Mouse (Mus musculus) hindbrain, embryonic 14.5 days (tissue): Measurements from ENCODE around the gene Tmem121b. TPM values are rescaled to one million over a fixed set of nuclear protein-coding genes. Genes with fewer than 3 reads are reported as not detected.

Experiments
- ATAC-seq: fragments of 200-750 bp; cut with Nextera tagmentation; 2 replicates; pipeline ENCODE4 v1.8.0; 2017; ENCODE audit warnings: moderate number of reproducible peaks, mild to moderate bottlenecking, moderate TSS enrichment, moderate library complexity; ENCODE audit not compliant: low FRiP score
- DNase-seq: peaks from one replicate; pipeline ENCODE4 v3.0.0-alpha.2; 2015; ENCODE audit warnings: low spot score
- H3K27ac ChIP-seq: fragments of 300-500 bp; sonication (generic); 2 replicates; pipeline ENCODE4 v1.5.1; 2014; ENCODE audit warnings: mild to moderate bottlenecking, moderate library complexity
- H3K27me3 ChIP-seq: fragments of 300-500 bp; sonication (generic); 2 replicates; pipeline ENCODE4 v1.6.1; 2014; ENCODE audit warnings: mild to moderate bottlenecking, low read length, mixed read lengths; ENCODE audit not compliant: control insufficient read depth, insufficient read depth
- H3K36me3 ChIP-seq: fragments of 300-500 bp; sonication (generic); replicated peaks from 2 replicates; pipeline ENCODE4 v1.6.1; 2014; ENCODE audit not compliant: control insufficient read depth, insufficient read depth
- H3K4me1 ChIP-seq: fragments of 300-500 bp; sonication (generic); replicated peaks from 2 replicates; pipeline ENCODE4 v1.6.1; 2014; ENCODE audit warnings: antibody characterized with exemption, low read length, mixed read lengths; ENCODE audit not compliant: control insufficient read depth, insufficient read depth
- H3K4me2 ChIP-seq: fragments of 300-500 bp; sonication (generic); replicated peaks from 2 replicates; pipeline ENCODE4 v1.6.1; 2014; ENCODE audit warnings: mild to moderate bottlenecking, moderate library complexity
- H3K4me3 ChIP-seq: fragments of 300-500 bp; sonication (generic); replicated peaks from 2 replicates; pipeline ENCODE4 v1.5.1; 2014; ENCODE audit warnings: mild to moderate bottlenecking, low read length
- H3K9ac ChIP-seq: fragments of 300-500 bp; sonication (generic); 2 replicates; pipeline ENCODE4 v1.6.1; 2014
- H3K9me3 ChIP-seq: fragments of 300-500 bp; sonication (generic); 2 replicates; pipeline ENCODE4 v1.6.1; 2016; ENCODE audit warnings: low read length; ENCODE audit not compliant: control insufficient read depth
- WGBS: fragments of 180-500 bp; shearing (Covaris S2); extraction: QIAGEN DNeasy Blood & Tissue Kit; methylation state at CpG from one replicate; pipeline ENCODE4 v1.1.7; 2014; 5-methylcytosine and 5-hydroxymethylcytosine counted together
- polyA plus RNA-seq: library from polyadenylated mRNA; unstranded; fragments of >200 nt; fragmentation: Nextera tagmentation; extraction: Ambion mirVana; gene quantifications from 2 replicates; pipeline ENCODE4 v1.2.1, GENCODE M21; 2014

Gene Tmem121b
- polyA plus RNA-seq, 1 experiment from 2014 or later = 4.3 TPM

GRCm38 (mm10) chr6:120452384-120453102, 41.1 kb downstream of the Tmem121b start:
- no peak overlapping the region for H3K9ac ChIP-seq
- DNase-seq (no peak), ATAC-seq (no peak)
- H3K4me1 ChIP-seq = no peaks in the 10 kb centered on the region
- no peaks in the 10 kb centered on the region for H3K27me3 ChIP-seq
- H3K27ac ChIP-seq = no peak overlapping the region
- no peaks in the 10 kb centered on the region for H3K9me3 ChIP-seq
- no peak overlapping the region for H3K4me2 ChIP-seq
- H3K36me3 ChIP-seq = no peaks in the 10 kb centered on the region
- no peak overlapping the region for H3K4me3 ChIP-seq
- WGBS = 90% methylated on average over 11 of the region's 11 CpGs

GRCm38 (mm10) chr6:120450208-120450607, 43.4 kb downstream of the Tmem121b start:
- no peak overlapping the region for H3K27ac ChIP-seq
- no peak overlapping the region for H3K9ac ChIP-seq
- H3K27me3 ChIP-seq = no peaks in the 10 kb centered on the region
- no peak overlapping the region for H3K4me2 ChIP-seq
- H3K36me3 ChIP-seq = no peaks in the 10 kb centered on the region
- ATAC-seq = no peak
- H3K4me3 ChIP-seq = no peak overlapping the region
- H3K4me1 ChIP-seq = no peaks in the 10 kb centered on the region
- WGBS = 88% methylated on average over 3 of the region's 3 CpGs
- no peaks in the 10 kb centered on the region for H3K9me3 ChIP-seq
- DNase-seq = no peak

- ATAC-seq = no peak
- WGBS = 83% methylated on average over 14 of the region's 14 CpGs
Measured at GRCm38 (mm10) chr6:120443363-120444355, 49.9 kb downstream of the Tmem121b start.

GRCm38 (mm10) chr6:120442171-120442749, 51.3 kb downstream of the Tmem121b start:
- 84% methylated on average over 4 of the region's 4 CpGs for whole genome bisulfite sequencing
- H3K27ac ChIP-seq = no peak overlapping the region
- H3K9ac ChIP-seq = no peak overlapping the region
- no peak overlapping the region for H3K4me3 ChIP-seq
- no peaks in the 10 kb centered on the region for H3K27me3 ChIP-seq
- H3K36me3 ChIP-seq = peaks cover 51% of the 10 kb centered on the region
- no peak overlapping the region for H3K4me2 ChIP-seq
- DNase-seq = no peak
- no peaks in the 10 kb centered on the region for H3K9me3 ChIP-seq
- no peak for ATAC-seq
- no peaks in the 10 kb centered on the region for H3K4me1 ChIP-seq

More at GRCm38 (mm10) chr6:120443363-120444355, 49.9 kb downstream of the Tmem121b start:
- no peak for DNase-seq
- Histone ChIP-seq H3K9ac (no peak overlapping the region), H3K9me3 (no peaks in the 10 kb centered on the region), H3K27ac (no peak overlapping the region), H3K4me3 (no peak overlapping the region), H3K4me2 (no peak overlapping the region), H3K27me3 (no peaks in the 10 kb centered on the region), H3K36me3 (peaks cover 45% of the 10 kb centered on the region), H3K4me1 (no peaks in the 10 kb centered on the region)

Other genes starting within 250 kb of the Tmem121b start
- gene D330020A13Rik, start 199.4 kb downstream of the Tmem121b start, polyA plus RNA-seq = not detected in 2 replicates
- gene B4galnt3, start 199.2 kb downstream of the Tmem121b start, polyA plus RNA-seq = 0.09 TPM in 2 replicates
- gene Kdm5a, start 129.7 kb downstream of the Tmem121b start, polyA plus RNA-seq = 35.4 and 37.0 TPM in 2 replicates
- gene Ccdc77, start 129.4 kb downstream of the Tmem121b start, polyA plus RNA-seq = 11.6 and 11.8 TPM in 2 replicates
- 2.2 and 3.6 TPM in 2 replicates for gene Il17ra, start 30.6 kb downstream of the Tmem121b start, polyA plus RNA-seq
- 9.6 and 13.4 TPM in 2 replicates for gene Hdhd5, start 37.5 kb upstream of the Tmem121b start, polyA plus RNA-seq
- 3.7 and 4.7 TPM in 2 replicates for gene Cecr2, start 172.6 kb upstream of the Tmem121b start, polyA plus RNA-seq